Mouse (Mus musculus) spleen, adult 2 months (tissue): ENCODE measurements around the gene Ndufb4.

Source experiments
- CTCF ChIP-seq: fragments of 200-500 bp; IDR thresholded peaks from 2 replicates; pipeline ENCODE4 v1.5.1; 2011; ENCODE audit warnings: mild to moderate bottlenecking, inconsistent platforms; ENCODE audit not compliant: insufficient read depth, insufficient read length, insufficient replicate concordance; ENCODE audit errors: extremely low read depth
- POLR2A ChIP-seq: fragments of 200-500 bp; IDR thresholded peaks from 2 replicates; pipeline ENCODE4 v1.6.1; 2011; ENCODE audit warnings: low read depth, low read length, inconsistent platforms

- TF ChIP-seq POLR2A (no peak), CTCF (no peak)
Measured at GRCm38 (mm10) chr16:37655756-37656347, 1.6 kb upstream of the Ndufb4 start.
